Mouse (Mus musculus) thymus, postnatal 36 days (tissue): ENCODE results near the gene Hoxa3.

Source experiments
- DNase-seq, 2 experiments: peaks; one replicate each; pipeline ENCODE4 v3.0.0; 2022; ENCODE audit warnings: mixed read lengths in 2 of 2

Gene Hoxa3

GRCm38 (mm10) chr6:52150401-52150966 lies 62.7 kb downstream of the Hoxa3 start:
- no peak for DNase-seq

DNA sequence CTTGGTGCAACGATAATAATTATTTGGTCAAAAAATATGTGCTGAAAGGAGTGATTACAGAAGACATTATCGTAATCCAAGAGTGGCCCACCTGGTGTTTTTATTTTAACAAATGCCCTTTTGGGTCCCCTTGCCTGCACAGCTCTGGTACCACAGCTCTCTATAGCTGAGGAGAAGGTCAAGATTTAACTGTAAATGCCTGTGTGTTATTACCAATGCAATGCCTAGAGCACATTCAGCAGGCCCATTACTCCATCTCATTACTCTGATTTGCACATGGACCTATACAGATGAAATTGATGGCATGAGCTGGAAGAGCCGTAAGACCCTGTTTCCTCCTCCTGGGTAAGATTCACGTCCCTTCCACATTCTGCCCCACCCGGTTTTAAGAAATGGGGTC lies 74.0 kb downstream of the Hoxa3 start:
- no peak for DNase-seq

GRCm38 (mm10) chr6:52138576-52138975 lies 74.6 kb downstream of the Hoxa3 start:
- no peak for DNase-seq

- DNase-seq: no peak
Observed at GRCm38 (mm10) chr6:52137841-52138535, 75.1 kb downstream of the Hoxa3 start.

DNA sequence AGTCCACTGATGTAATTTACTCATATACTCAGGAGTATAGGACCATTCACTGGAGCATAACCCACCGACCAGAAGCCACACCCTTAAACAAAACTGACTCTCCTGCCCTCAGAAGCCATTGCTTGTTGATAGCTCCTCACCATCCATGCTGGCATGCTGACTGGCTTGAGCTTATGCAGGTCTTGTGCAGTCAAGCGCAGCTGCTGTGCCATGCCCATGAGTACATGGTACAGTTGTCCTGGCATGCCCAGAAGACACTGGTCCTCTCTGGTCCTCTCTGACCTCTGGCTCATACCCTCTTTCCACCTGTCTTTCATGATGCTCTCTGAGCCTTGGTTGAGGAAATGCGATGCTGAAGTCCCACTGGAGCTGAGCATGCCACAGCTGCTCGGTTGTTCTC lies 89.5 kb downstream of the Hoxa3 start:
- no peak for DNase-seq

DNA sequence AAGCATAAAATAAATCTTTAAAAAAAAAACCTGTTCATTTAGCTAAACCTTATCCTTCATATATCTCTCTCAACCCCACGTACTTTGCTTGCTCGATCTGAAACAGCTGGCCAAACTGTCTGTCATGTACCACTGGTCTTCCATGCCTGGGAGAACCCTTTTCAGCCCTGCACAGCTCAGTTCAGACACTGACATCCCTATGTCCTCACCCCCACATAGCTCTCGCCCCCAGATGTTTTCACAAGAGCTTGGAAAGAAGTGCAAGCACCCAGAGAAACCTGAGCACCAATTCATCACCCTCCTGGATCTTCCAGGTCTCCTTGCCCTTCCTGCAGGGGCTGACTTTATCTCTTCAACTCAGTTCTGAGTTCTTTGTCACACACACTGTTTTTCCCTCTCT lies 92.0 kb downstream of the Hoxa3 start:
- DNase-seq: no peak
